Mouse (Mus musculus): ENCODE results near the gene Cnn3.

Cnn3 gene

GRCm38 (mm10) chr3:121418251-121418601 is 8.1 kb upstream of the Cnn3 start:
- DNase-seq (ENCODE audit: low spot score in 2 of 2): no peak

- DNase-seq (ENCODE audit: low spot score in 2 of 2): no peak
Observed at GRCm38 (mm10) chr3:121418850-121419435, 7.4 kb upstream of the Cnn3 start.

- DNase-seq (ENCODE audit: low spot score in 2 of 2): no peak
Observed at GRCm38 (mm10) chr3:121422405-121422804, 3.9 kb upstream of the Cnn3 start.

- peak; percentile 24 to 57 for DNase-seq (ENCODE audit: low spot score in 2 of 2)
Observed at GRCm38 (mm10) chr3:121426621-121427519, 573 bp downstream of the Cnn3 start.

- peak; percentile 28 to 44 for DNase-seq (ENCODE audit: low spot score in 2 of 2)
Observed at GRCm38 (mm10) chr3:121427520-121427908, 1.2 kb downstream of the Cnn3 start.

GRCm38 (mm10) chr3:121428230-121428629 is 1.9 kb downstream of the Cnn3 start:
- DNase-seq (ENCODE audit: low spot score in 2 of 2): peak; percentile 14 to 22

- DNase-seq (ENCODE audit: low spot score in 2 of 2): no peak
Observed at GRCm38 (mm10) chr3:121428696-121429259, 2.5 kb downstream of the Cnn3 start.

- DNase-seq (ENCODE audit: low spot score in 2 of 2): no peak
Observed at GRCm38 (mm10) chr3:121429469-121429868, 3.2 kb downstream of the Cnn3 start.

- DNase-seq (ENCODE audit: low spot score in 2 of 2): no peak
Observed at GRCm38 (mm10) chr3:121430289-121430936, 4.1 kb downstream of the Cnn3 start.

- DNase-seq (ENCODE audit: low spot score in 2 of 2): no peak
Observed at GRCm38 (mm10) chr3:121433359-121433758, 7.1 kb downstream of the Cnn3 start.

GRCm38 (mm10) chr3:121433968-121434533 is 7.8 kb downstream of the Cnn3 start:
- no peak for DNase-seq (ENCODE audit: low spot score in 2 of 2)

- no peak for DNase-seq (ENCODE audit: low spot score in 2 of 2)
Observed at GRCm38 (mm10) chr3:121435296-121435695, 9.0 kb downstream of the Cnn3 start.

GRCm38 (mm10) chr3:121437070-121437469 is 10.8 kb downstream of the Cnn3 start:
- DNase-seq (ENCODE audit: low spot score in 2 of 2): no peak

- DNase-seq (ENCODE audit: low spot score in 2 of 2): no peak
Observed at GRCm38 (mm10) chr3:121437996-121438395, 11.7 kb downstream of the Cnn3 start.

- no peak for DNase-seq (ENCODE audit: low spot score in 2 of 2)
Observed at GRCm38 (mm10) chr3:121439623-121440161, 13.4 kb downstream of the Cnn3 start.

- DNase-seq (ENCODE audit: low spot score in 2 of 2): no peak
Observed at GRCm38 (mm10) chr3:121441504-121441903, 15.2 kb downstream of the Cnn3 start.

- no peak for DNase-seq (ENCODE audit: low spot score in 2 of 2)
Observed at GRCm38 (mm10) chr3:121442288-121442687, 16.0 kb downstream of the Cnn3 start.

- no peak for DNase-seq (ENCODE audit: low spot score in 2 of 2)
Observed at GRCm38 (mm10) chr3:121443861-121444271, 17.6 kb downstream of the Cnn3 start.

GRCm38 (mm10) chr3:121444414-121444813 is 18.1 kb downstream of the Cnn3 start:
- DNase-seq (ENCODE audit: low spot score in 2 of 2): no peak

- DNase-seq (ENCODE audit: low spot score in 2 of 2): no peak
Observed at GRCm38 (mm10) chr3:121446454-121446853, 20.2 kb downstream of the Cnn3 start.

GRCm38 (mm10) chr3:121448029-121448468 is 21.8 kb downstream of the Cnn3 start:
- no peak for DNase-seq (ENCODE audit: low spot score in 2 of 2)

GRCm38 (mm10) chr3:121448606-121449005 is 22.3 kb downstream of the Cnn3 start:
- DNase-seq (ENCODE audit: low spot score in 2 of 2): no peak

Measured in right cerebral cortex, adult 2 months (tissue).